Mouse (Mus musculus) heart, embryonic 12.5 days (tissue): ENCODE measurements around the gene Wsb2. TPM values are rescaled to one million over a fixed set of nuclear protein-coding genes. Genes with fewer than 3 reads are reported as not detected.
"Not testable (repeated sequence)": the region's sequence is repeated elsewhere in the genome, so short reads cannot be mapped to it uniquely, and the experiment has no call there.

Experiments
- ATAC-seq: fragments of 200-750 bp; cut with Nextera tagmentation; 2 replicates; pipeline ENCODE4 v1.8.0; 2017; ENCODE audit warnings: moderate TSS enrichment, moderate library complexity; ENCODE audit not compliant: insufficient number of reproducible peaks, low FRiP score
- H3K27ac ChIP-seq: fragments of 300-500 bp; sonication (generic); 2 replicates; pipeline ENCODE4 v1.5.1; 2016; ENCODE audit warnings: mild to moderate bottlenecking, moderate library complexity; ENCODE audit not compliant: poor library complexity, severe bottlenecking
- H3K27me3 ChIP-seq: fragments of 300-500 bp; sonication (generic); replicated peaks from 2 replicates; pipeline ENCODE4 v1.6.1; 2016; ENCODE audit warnings: mild to moderate bottlenecking, moderate library complexity
- H3K36me3 ChIP-seq: fragments of 300-500 bp; sonication (generic); 2 replicates; pipeline ENCODE4 v1.6.1; 2016; ENCODE audit warnings: mild to moderate bottlenecking, moderate library complexity
- H3K4me1 ChIP-seq: fragments of 300-500 bp; sonication (generic); replicated peaks from 2 replicates; pipeline ENCODE4 v1.6.1; 2016; ENCODE audit warnings: mild to moderate bottlenecking
- H3K4me2 ChIP-seq: fragments of 300-500 bp; sonication (generic); 2 replicates; pipeline ENCODE4 v1.6.1; 2016; ENCODE audit warnings: mild to moderate bottlenecking, moderate library complexity
- H3K4me3 ChIP-seq: fragments of 300-500 bp; sonication (generic); 2 replicates; pipeline ENCODE4 v1.5.1; 2016; ENCODE audit warnings: mild to moderate bottlenecking
- H3K9ac ChIP-seq: fragments of 300-500 bp; sonication (generic); 2 replicates; pipeline ENCODE4 v1.6.1; 2016; ENCODE audit warnings: mild to moderate bottlenecking, moderate library complexity
- H3K9me3 ChIP-seq: fragments of 300-500 bp; sonication (generic); replicated peaks from 2 replicates; pipeline ENCODE4 v1.6.1; 2016; ENCODE audit warnings: mild to moderate bottlenecking, moderate library complexity
- whole genome bisulfite sequencing: fragments of 180-500 bp; shearing (Covaris S2); methylation state at CpG from one replicate; pipeline ENCODE4 v1.1.7; 2016; 5-methylcytosine and 5-hydroxymethylcytosine counted together
- polyA plus RNA-seq: library from polyadenylated mRNA; unstranded; fragments of >200 nt; fragmentation: Nextera tagmentation; extraction: Ambion mirVana; gene quantifications from 2 replicates; pipeline ENCODE4 v1.2.1, GENCODE M21; 2016

Wsb2 gene
- polyA plus RNA-seq, 1 experiment from 2014 or later: 96.8 TPM

DNA sequence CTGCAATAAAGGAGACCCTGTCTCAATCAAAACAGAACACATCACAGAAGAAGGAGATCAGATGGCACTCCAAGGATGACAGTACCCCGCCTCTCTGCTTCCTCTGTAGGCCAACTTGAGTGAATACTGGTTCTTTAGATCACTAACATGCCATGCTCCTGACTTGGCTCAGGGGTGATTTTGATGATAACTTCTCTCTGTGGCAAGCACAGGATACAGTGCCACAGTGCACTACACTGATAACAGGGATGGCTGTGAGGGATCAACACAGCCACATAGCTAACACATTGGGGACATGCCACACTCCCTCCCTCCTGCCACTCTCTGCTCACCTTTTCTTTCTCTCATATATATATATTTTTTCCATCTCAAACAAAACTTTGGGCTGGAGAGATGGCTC lies 33.8 kb downstream of the Wsb2 start:
- no peak overlapping the region for H3K4me2 ChIP-seq
- no peak overlapping the region for H3K4me3 ChIP-seq
- peaks cover 17% of the 10 kb centered on the region for H3K4me1 ChIP-seq
- WGBS: 92% methylated on average over 1 of the region's 1 CpGs
- peaks cover 21% of the 10 kb centered on the region for H3K9me3 ChIP-seq
- H3K9ac ChIP-seq: no peak overlapping the region
- no peak for ATAC-seq
- H3K27me3 ChIP-seq: no peaks in the 10 kb centered on the region
- peaks cover 3% of the 10 kb centered on the region; the same call in 1 of the 2 replicates for H3K36me3 ChIP-seq
- H3K27ac ChIP-seq: no peak overlapping the region

DNA sequence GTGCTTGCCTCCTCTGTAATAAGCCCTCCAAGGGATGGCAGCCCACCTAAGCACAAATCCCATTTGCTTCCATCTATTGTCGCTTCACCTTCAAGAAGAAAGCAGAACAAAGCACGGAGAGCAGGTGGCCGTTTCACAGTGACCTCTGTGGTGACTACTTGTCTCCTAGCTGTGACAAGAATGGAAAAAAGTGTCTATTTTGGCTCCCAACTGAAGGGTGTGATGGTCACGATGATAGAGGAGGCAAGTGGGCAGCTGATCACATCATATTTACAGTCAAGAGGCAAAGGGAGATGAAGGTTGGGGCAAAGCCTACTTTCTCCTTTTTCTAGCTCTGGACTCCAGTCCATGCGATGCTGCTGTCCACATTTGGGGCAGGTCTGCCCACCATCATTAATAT lies 38.7 kb downstream of the Wsb2 start:
- WGBS: 80% methylated on average over 5 of the region's 5 CpGs
- no peaks in the 10 kb centered on the region for H3K27me3 ChIP-seq
- no peak overlapping the region for H3K9ac ChIP-seq

DNA sequence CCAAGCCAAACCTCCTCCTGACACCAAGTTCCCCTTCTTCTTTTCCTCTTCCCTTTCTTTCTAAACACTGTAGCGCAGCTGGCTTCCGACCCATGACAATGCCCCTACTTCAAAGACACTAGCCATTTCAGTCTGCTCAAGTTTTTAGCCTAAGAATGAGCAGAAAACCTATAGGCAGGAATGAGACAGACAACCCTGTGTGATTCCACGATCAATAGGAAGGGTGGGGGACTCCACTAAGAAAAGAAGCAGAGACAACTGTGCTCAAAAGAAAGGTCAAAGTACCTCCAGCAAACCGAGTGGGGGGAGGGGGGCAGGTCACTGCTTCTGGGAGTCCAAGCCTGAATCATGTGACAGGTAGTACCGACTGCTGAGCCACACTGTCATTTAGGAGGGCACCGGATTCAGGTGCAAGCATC lies 39.5 kb downstream of the Wsb2 start:
- Histone ChIP-seq H3K27ac (no peak overlapping the region), H3K36me3 (no peaks in the 10 kb centered on the region), H3K27me3 (no peaks in the 10 kb centered on the region), H3K9ac (no peak overlapping the region), H3K4me3 (no peak overlapping the region), H3K4me1 (no peaks in the 10 kb centered on the region), H3K9me3 (peaks cover 20% of the 10 kb centered on the region), H3K4me2 (no peak overlapping the region)
- ATAC-seq: no peak
- 69% methylated on average over 6 of the region's 6 CpGs for WGBS

More for the DNA sequence above, 38.7 kb downstream of the Wsb2 start:
- Histone ChIP-seq H3K4me1 (no peaks in the 10 kb centered on the region), H3K9me3 (peaks cover 21% of the 10 kb centered on the region), H3K27ac (no peak overlapping the region), H3K4me3 (no peak overlapping the region), H3K4me2 (no peak overlapping the region), H3K36me3 (no peaks in the 10 kb centered on the region)
- ATAC-seq: no peak

- Histone ChIP-seq H3K9ac (no peak overlapping the region), H3K36me3 (no peaks in the 10 kb centered on the region), H3K4me1 (no peaks in the 10 kb centered on the region), H3K27ac (no peak overlapping the region), H3K9me3 (peaks cover 13% of the 10 kb centered on the region; the same call in 1 of the 2 replicates), H3K4me3 (no peak overlapping the region), H3K27me3 (no peaks in the 10 kb centered on the region), H3K4me2 (no peak overlapping the region)
- ATAC-seq: no peak
- 76% methylated on average over 6 of the region's 6 CpGs for WGBS
These were observed 40.3 kb downstream of the Wsb2 start for GRCm38 (mm10) chr5:117397371-117397770.

- no peaks in the 10 kb centered on the region for H3K4me1 ChIP-seq
- WGBS: 51% methylated on average over 4 of the region's 5 CpGs
- no peak overlapping the region for H3K27ac ChIP-seq
- H3K27me3 ChIP-seq: no peaks in the 10 kb centered on the region; the same call in 1 of the 2 replicates
- no peaks in the 10 kb centered on the region for H3K36me3 ChIP-seq
- no peak overlapping the region for H3K4me2 ChIP-seq
- ATAC-seq: no peak
- peaks cover 7% of the 10 kb centered on the region; the same call in 1 of the 2 replicates for H3K9me3 ChIP-seq
- H3K4me3 ChIP-seq: no peak overlapping the region
- H3K9ac ChIP-seq: no peak overlapping the region
These were observed 41.0 kb downstream of the Wsb2 start for GRCm38 (mm10) chr5:117398007-117398550.

DNA sequence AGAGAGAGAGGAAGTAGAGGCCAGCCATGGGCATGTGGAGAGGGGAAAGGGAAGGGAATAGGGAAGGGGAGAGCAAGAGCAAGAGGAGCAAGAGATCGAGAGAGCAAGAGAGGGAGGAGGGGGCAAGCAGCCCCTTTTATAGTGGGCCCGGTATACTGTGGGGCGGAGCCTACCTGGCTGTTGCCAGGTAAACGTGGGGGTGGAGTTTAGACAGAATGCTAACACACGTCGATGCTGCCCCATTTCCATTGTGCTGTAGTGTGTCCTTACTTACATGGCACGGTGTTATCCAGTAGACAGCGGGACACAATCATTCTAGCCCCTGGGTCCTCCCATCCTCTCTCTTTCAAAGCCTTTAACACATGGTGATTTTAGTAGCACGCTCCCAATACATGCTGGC lies 42.2 kb downstream of the Wsb2 start:
- WGBS: 73% methylated on average over 9 of the region's 9 CpGs

GRCm38 (mm10) chr5:117403609-117404008 lies 46.5 kb downstream of the Wsb2 start:
- H3K4me2 ChIP-seq: no peak overlapping the region
- H3K36me3 ChIP-seq: no peaks in the 10 kb centered on the region
- ATAC-seq: no peak
- no peak overlapping the region for H3K27ac ChIP-seq
- no peaks in the 10 kb centered on the region; the same call in 1 of the 2 replicates for H3K27me3 ChIP-seq
- no peak overlapping the region for H3K4me3 ChIP-seq
- H3K9ac ChIP-seq: no peak overlapping the region
- H3K4me1 ChIP-seq: no peaks in the 10 kb centered on the region
- 85% methylated on average over 8 of the region's 8 CpGs for WGBS
- no peaks in the 10 kb centered on the region for H3K9me3 ChIP-seq

More for the DNA sequence above, 42.2 kb downstream of the Wsb2 start:
- Histone ChIP-seq H3K4me3 (no peak overlapping the region), H3K9me3 (no peaks in the 10 kb centered on the region), H3K27ac (no peak overlapping the region), H3K9ac (no peak overlapping the region), H3K27me3 (no peaks in the 10 kb centered on the region; the same call in 1 of the 2 replicates), H3K36me3 (no peaks in the 10 kb centered on the region), H3K4me2 (no peak overlapping the region), H3K4me1 (no peaks in the 10 kb centered on the region)
- ATAC-seq: peak; percentile 9; the same call in 1 of the 2 replicates

- H3K36me3 ChIP-seq, H3K9me3 ChIP-seq, H3K9ac ChIP-seq, H3K4me2 ChIP-seq, H3K4me3 ChIP-seq, H3K4me1 ChIP-seq, H3K27me3 ChIP-seq, ATAC-seq, H3K27ac ChIP-seq: not testable (repeated sequence)
- 72% methylated on average over 2 of the region's 2 CpGs for WGBS
These were observed 47.6 kb downstream of the Wsb2 start for GRCm38 (mm10) chr5:117404671-117405070.

DNA sequence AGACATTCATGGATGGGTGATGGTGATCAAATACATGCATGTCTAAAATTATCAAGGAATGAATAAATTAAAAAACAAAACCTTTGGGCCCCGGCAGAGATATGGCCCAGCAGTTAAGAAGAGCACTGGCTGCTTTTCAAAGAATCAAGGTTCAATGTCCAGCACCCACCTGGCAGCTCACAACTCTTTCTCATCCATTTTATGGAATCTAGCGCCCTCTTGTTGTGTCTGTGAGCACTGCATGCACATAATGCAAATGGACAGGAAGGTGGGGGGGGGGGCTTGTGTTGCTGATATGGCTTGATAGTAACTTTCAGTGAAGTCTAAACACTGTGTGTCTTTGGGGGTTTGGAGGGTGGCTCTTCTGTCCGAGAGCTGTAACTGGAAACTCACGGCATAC lies 51.1 kb downstream of the Wsb2 start:
- ATAC-seq: no peak
- Histone ChIP-seq H3K9ac (no peak overlapping the region), H3K36me3 (no peaks in the 10 kb centered on the region), H3K27ac (no peak overlapping the region), H3K4me1 (0 out of 2 replicates have a peak, but pooled peaks cover under 1% of the 10 kb centered on the region), H3K27me3 (peaks cover 39% of the 10 kb centered on the region), H3K4me3 (no peak overlapping the region), H3K9me3 (no peaks in the 10 kb centered on the region), H3K4me2 (no peak overlapping the region)
- 58% methylated on average over 4 of the region's 4 CpGs for WGBS

GRCm38 (mm10) chr5:117409369-117409768 lies 52.3 kb downstream of the Wsb2 start:
- Histone ChIP-seq H3K27ac (no peak overlapping the region), H3K27me3 (peaks cover 51% of the 10 kb centered on the region), H3K4me2 (no peak overlapping the region), H3K9ac (no peak overlapping the region), H3K36me3 (no peaks in the 10 kb centered on the region), H3K4me3 (no peak overlapping the region), H3K4me1 (0 out of 2 replicates have a peak, but pooled peaks cover 6% of the 10 kb centered on the region), H3K9me3 (no peaks in the 10 kb centered on the region)
- WGBS: 51% methylated on average over 6 of the region's 6 CpGs
- no peak for ATAC-seq

DNA sequence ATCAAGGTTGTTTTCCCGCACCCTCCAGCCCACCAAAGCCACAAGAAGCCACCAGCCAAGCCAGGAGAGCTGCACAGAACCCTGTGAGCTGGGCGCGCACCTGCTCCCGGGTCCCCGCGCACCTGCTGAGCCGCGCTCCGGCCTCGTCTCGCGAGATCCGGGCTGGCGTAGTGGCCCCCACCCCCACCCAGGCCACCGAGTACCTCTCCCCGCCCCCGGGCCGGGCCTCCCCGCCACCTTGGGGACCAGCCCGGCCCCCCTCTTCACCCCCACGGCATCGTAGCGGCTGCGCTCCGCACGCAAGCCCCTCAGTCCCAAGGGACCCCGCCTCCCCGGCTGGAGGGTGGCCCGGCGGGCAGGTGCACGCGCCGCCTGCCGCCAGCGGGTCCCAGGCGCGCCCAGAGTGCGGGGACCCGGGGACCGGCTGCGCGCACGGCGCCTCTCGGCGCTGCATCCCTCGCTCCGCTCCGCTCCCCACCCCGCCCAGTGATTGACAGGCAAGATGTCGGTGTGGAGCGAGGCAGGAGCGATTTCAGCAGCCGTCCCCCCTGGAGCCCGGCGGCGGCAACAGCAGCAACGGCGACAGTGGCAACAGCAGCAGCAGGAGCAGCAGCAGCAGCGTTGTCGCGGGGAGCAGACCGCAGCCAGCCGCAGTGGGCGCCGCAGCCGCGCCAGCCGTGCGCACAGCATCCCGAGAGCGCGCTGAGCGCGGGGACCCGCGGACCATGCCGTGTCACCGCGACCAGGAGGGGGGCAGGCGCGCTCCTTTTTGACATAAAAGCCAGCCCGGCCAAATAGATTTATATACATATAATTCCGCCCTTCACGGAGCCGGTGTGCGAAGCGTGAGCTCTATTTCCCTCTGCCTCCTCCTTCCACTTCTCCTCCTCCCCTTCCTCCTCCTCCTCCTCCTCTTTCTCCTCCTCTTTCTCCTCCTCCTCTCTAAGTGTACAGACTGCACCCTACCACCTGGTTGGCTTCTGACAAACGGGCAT lies 56.7 kb downstream of the Wsb2 start, which contains the start of gene Ksr2:
Ksr2 (plus strand) TSS at position 494 of the 995 bp plus-strand sequence.
- H3K27me3 ChIP-seq: peaks cover 90% of the 10 kb centered on the region
- H3K27ac ChIP-seq: no peak within 1 kb of the TSS
- H3K9me3 ChIP-seq: no peaks in the 10 kb centered on the region
- no peaks in the 10 kb centered on the region for H3K36me3 ChIP-seq
- peak within 1 kb of the TSS; percentile 97 for H3K4me2 ChIP-seq
- WGBS: under 1% methylated on average over 89 of the region's 89 CpGs
- 0 out of 2 replicates have a peak, but pooled peaks cover 6% of the 10 kb centered on the region for H3K4me1 ChIP-seq
- H3K9ac ChIP-seq: peak within 1 kb of the TSS; percentile 65
- H3K4me3 ChIP-seq: peak within 1 kb of the TSS; percentile 80
- peak; percentile 31; the same call in 1 of the 2 replicates for ATAC-seq
